Mouse (Mus musculus) intestine, postnatal 0 days (tissue): ENCODE measurements around the gene Zfp688. TPM values are rescaled to one million over a fixed set of nuclear protein-coding genes. Genes with fewer than 3 reads are reported as not detected.
"Not testable (repeated sequence)": the region's sequence is repeated elsewhere in the genome, so short reads cannot be mapped to it uniquely, and the experiment has no call there.

Experiments
- ATAC-seq: fragments of 200-750 bp; cut with Nextera tagmentation; 2 replicates; pipeline ENCODE4 v1.8.0; 2017; ENCODE audit warnings: mild to moderate bottlenecking, moderate TSS enrichment, moderate library complexity
- H3K27ac ChIP-seq: fragments of 300-500 bp; sonication (generic); 2 replicates; pipeline ENCODE4 v1.5.1; 2014; ENCODE audit warnings: mild to moderate bottlenecking, low read depth, low read length, moderate library complexity
- H3K27me3 ChIP-seq: fragments of 300-500 bp; sonication (generic); replicated peaks from 2 replicates; pipeline ENCODE4 v1.6.1; 2014; ENCODE audit warnings: low read length, mixed read lengths; ENCODE audit not compliant: control insufficient read depth, insufficient read depth
- H3K36me3 ChIP-seq: fragments of 300-500 bp; sonication (generic); 2 replicates; pipeline ENCODE4 v1.6.1; 2014; ENCODE audit warnings: mild to moderate bottlenecking, moderate library complexity; ENCODE audit not compliant: control insufficient read depth, insufficient read depth
- H3K4me1 ChIP-seq: fragments of 300-500 bp; sonication (generic); replicated peaks from 2 replicates; pipeline ENCODE4 v1.6.1; 2014; ENCODE audit warnings: antibody characterized with exemption, low read length, mixed read lengths; ENCODE audit not compliant: control insufficient read depth, insufficient read depth
- H3K4me2 ChIP-seq: fragments of 300-500 bp; sonication (generic); replicated peaks from 2 replicates; pipeline ENCODE4 v1.6.1; 2014; ENCODE audit warnings: low read depth, mild to moderate bottlenecking, moderate library complexity
- H3K4me3 ChIP-seq: fragments of 300-500 bp; sonication (generic); 2 replicates; pipeline ENCODE4 v1.5.1; 2014; ENCODE audit warnings: low read depth, low read length
- H3K9ac ChIP-seq: fragments of 300-500 bp; sonication (generic); 2 replicates; pipeline ENCODE4 v1.6.1; 2014; ENCODE audit warnings: mild to moderate bottlenecking, low read depth, low read length
- H3K9me3 ChIP-seq: fragments of 300-500 bp; sonication (generic); 2 replicates; pipeline ENCODE4 v1.6.1; 2016; ENCODE audit warnings: mixed run types; ENCODE audit not compliant: control insufficient read depth
- CTCF ChIP-seq: sonication (generic); IDR thresholded peaks from 2 replicates; pipeline ENCODE4 v1.5.1; 2016; ENCODE audit warnings: low read depth, mild to moderate bottlenecking, control low read depth, antibody characterized with exemption, moderate library complexity
- WGBS: fragments of 180-500 bp; shearing (Covaris S2); extraction: QIAGEN DNeasy Blood & Tissue Kit; methylation state at CpG from one replicate; pipeline ENCODE4 v1.1.7; 2014; 5-methylcytosine and 5-hydroxymethylcytosine counted together
- polyA plus RNA-seq: library from polyadenylated mRNA; unstranded; fragments of >200 nt; fragmentation: Nextera tagmentation; extraction: Ambion mirVana; gene quantifications from 2 replicates; pipeline ENCODE4 v1.2.1, GENCODE M21; 2015

The Zfp688 gene
- polyA plus RNA-seq, 1 experiment from 2014 or later: 18.6 TPM

DNA sequence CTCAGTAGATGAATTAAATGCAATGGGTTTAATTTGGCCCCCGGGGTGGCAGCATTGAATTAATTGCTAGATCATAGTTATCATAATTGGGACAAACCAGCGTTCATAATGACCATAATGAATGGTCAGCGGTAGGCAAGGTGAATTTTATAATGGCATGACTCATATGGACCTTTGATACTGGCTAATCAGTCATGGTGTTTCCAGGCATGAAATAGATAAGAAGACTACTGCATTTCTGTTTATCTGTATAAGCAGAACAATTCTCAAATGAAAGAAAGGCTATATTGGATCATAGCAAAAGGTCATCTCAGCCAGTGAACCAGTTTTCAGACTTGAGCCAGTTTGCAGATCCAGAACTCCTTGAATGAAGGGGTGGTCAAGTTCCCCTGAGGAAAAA, 21.5 kb downstream of the Zfp688 start:
- Histone ChIP-seq H3K9ac (no peak overlapping the region), H3K4me3 (no peak overlapping the region), H3K27me3 (no peaks in the 10 kb centered on the region), H3K4me2 (no peak overlapping the region), H3K27ac (no peak overlapping the region), H3K9me3 (no peaks in the 10 kb centered on the region), H3K36me3 (no peaks in the 10 kb centered on the region; the same call in 1 of the 2 replicates), H3K4me1 (no peaks in the 10 kb centered on the region)
- TF ChIP-seq CTCF: no peak
- WGBS: 37% methylated on average over 3 of the region's 3 CpGs
- peak; percentile 52; the same call in 1 of the 2 replicates for ATAC-seq

DNA sequence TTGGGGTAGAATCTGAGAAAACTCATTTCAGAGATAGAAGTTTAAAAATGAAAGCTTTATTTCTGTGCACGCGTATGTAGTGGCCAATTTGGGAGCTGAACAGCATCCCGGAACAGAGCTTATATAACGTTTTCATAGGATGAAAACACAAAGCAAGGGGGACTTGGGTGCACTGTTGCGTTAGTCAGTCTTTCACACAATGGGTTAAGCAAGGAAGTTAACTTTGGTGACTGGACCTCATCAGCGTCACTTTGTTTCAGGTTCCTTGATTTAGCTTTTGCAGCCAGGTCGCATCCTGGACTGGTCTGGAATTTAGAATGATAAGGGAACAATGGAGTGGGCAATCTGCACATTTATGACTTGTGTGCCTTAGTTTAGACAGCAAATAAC, 27.9 kb downstream of the Zfp688 start:
- 0 out of 2 replicates have a peak, but pooled peaks have one; percentile 23 for ATAC-seq
- Histone ChIP-seq H3K9me3 (no peaks in the 10 kb centered on the region), H3K9ac (peak overlapping the region; percentile 40; the same call in 1 of the 2 replicates), H3K36me3 (peaks cover 14% of the 10 kb centered on the region; the same call in 1 of the 2 replicates), H3K4me1 (0 out of 2 replicates have a peak, but pooled peaks cover 5% of the 10 kb centered on the region), H3K27ac (peak overlapping the region; percentile 30; the same call in 1 of the 2 replicates), H3K4me3 (peak overlapping the region; percentile 57), H3K4me2 (peak overlapping the region; percentile 75), H3K27me3 (no peaks in the 10 kb centered on the region)
- no peak for TF ChIP-seq CTCF
- 5% methylated on average over 7 of the region's 7 CpGs for WGBS

DNA sequence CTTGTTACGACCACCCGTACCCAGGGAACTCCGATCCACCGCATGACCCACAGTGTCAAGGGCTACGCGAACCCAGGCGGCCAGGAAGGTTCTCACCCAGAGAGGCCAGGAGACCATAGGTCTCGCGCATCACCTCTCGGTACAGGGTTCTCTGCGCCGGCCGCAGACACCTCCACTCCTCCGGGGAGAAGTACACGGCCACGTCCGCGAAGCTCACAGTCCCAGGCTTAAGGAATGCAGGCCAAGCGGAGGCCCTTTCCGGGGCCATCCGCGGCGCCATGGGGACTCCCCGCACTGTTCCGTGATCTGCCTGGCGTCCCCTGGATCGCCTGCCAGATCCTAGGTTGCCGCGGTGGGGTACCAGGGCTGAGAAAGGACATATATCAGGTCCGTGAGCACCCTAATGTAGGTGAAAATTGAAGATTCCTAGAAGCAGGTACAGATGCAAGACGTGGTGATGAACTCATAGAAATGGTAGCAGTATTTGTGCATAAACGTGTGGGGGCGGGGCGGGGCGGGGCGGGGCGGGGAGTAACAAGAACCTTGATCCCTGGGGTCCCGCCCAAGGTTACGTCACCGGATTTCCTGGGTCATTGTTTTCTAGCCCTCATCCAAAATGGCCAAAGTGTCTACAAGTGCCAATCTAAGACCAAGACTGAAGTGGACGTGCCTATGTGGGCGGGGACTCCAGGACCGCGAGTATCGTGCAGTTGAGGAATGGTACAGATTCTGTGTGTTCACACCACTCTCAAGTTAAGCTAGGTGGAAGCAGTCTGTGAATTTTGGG, 28.5 kb downstream of the Zfp688 start, which contains the start of gene E430018J23Rik:
Gene E430018J23Rik, minus strand, starts transcription at position 473 of the 787 bp plus-strand sequence.
- Histone ChIP-seq H3K4me2 (peak within 1 kb of the TSS; percentile 75), H3K27me3 (no peaks in the 10 kb centered on the region), H3K27ac (peak within 1 kb of the TSS; percentile 87), H3K36me3 (peaks cover 14% of the 10 kb centered on the region; the same call in 1 of the 2 replicates), H3K4me3 (peak within 1 kb of the TSS; percentile 57), H3K4me1 (0 out of 2 replicates have a peak, but pooled peaks cover 5% of the 10 kb centered on the region), H3K9me3 (no peaks in the 10 kb centered on the region), H3K9ac (peak within 1 kb of the TSS; percentile 82)
- no peak for TF ChIP-seq CTCF
- WGBS: 2% methylated on average over 45 of the region's 45 CpGs
- ATAC-seq: peak; percentile 91

DNA sequence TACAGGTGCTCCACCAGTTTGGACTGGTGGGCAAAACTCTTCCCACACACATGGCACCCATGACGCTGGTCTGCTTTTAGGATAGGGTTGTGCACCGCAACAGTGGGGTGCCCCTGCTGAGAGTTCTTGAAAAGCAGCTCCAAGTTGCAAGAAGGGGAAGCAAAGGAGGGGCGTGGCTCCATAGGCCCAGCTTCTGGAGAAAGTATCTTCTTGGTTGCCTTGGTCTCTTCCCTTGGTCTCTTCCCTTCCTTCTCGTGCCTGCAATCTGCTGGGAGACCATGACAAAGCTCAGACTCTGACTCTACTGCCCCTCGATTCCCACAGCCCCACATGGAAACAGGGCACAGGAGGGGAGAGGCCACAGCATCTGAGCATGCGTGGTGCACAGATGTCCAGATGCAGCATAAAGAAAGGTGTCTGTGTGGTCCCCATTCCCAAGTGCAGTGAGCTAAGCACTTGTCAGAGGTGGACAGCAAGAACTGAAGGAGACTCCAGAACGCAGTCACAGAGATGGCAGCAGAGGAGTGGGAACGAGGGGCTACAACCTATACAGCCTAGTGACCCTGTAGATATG, 29.5 kb downstream of the Zfp688 start:
- peaks cover 14% of the 10 kb centered on the region; the same call in 1 of the 2 replicates for H3K36me3 ChIP-seq
- ATAC-seq: no peak
- 0 out of 2 replicates have a peak overlapping the region, but pooled peaks have one; percentile 87 for H3K27ac ChIP-seq
- peak overlapping the region; percentile 75 for H3K4me2 ChIP-seq
- WGBS: 75% methylated on average over 8 of the region's 8 CpGs
- H3K9me3 ChIP-seq: no peaks in the 10 kb centered on the region
- peak overlapping the region; percentile 57 for H3K4me3 ChIP-seq
- no peak for TF ChIP-seq CTCF
- 0 out of 2 replicates have a peak, but pooled peaks cover 5% of the 10 kb centered on the region for H3K4me1 ChIP-seq
- no peak overlapping the region; the same call in 1 of the 2 replicates for H3K9ac ChIP-seq
- no peaks in the 10 kb centered on the region for H3K27me3 ChIP-seq

DNA sequence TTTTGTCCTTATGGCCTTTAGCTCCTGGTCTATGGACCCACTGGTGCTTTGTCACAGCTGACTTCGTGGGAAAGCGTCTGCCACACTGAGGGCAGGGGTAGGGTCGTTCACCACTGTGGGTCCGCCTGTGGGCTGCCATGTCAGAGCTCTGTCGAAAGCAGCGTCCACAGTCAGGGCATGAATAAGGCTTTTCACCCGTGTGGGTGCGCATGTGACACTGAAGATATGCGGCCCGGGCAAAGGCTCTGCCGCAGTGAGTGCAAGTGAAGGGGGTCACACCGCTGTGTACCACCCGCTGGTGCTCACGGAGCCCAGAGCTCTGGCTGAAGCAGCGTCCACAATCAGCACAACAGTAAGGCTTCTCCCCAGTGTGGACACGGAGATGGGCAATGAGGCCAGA, 30.3 kb downstream of the Zfp688 start:
- no peak overlapping the region for H3K4me3 ChIP-seq
- H3K36me3 ChIP-seq: peaks cover 14% of the 10 kb centered on the region; the same call in 1 of the 2 replicates
- no peak for ATAC-seq
- 0 out of 2 replicates have a peak, but pooled peaks cover 5% of the 10 kb centered on the region for H3K4me1 ChIP-seq
- no peak for TF ChIP-seq CTCF
- H3K9me3 ChIP-seq: no peaks in the 10 kb centered on the region
- no peak overlapping the region for H3K9ac ChIP-seq
- H3K27me3 ChIP-seq: no peaks in the 10 kb centered on the region
- H3K27ac ChIP-seq: no peak overlapping the region
- WGBS: 95% methylated on average over 16 of the region's 16 CpGs
- H3K4me2 ChIP-seq: no peak overlapping the region

- no peak for ATAC-seq
These were observed 31.6 kb downstream of the Zfp688 start for GRCm38 (mm10) chr7:127390306-127390705.

GRCm38 (mm10) chr7:127388201-127388600, 33.7 kb downstream of the Zfp688 start:
- not testable (repeated sequence) for H3K9me3 ChIP-seq, H3K4me1 ChIP-seq, H3K27me3 ChIP-seq, H3K27ac ChIP-seq, ATAC-seq, H3K4me2 ChIP-seq, H3K4me3 ChIP-seq, H3K9ac ChIP-seq
- peaks cover 24% of the 10 kb centered on the region; the same call in 1 of the 2 replicates for H3K36me3 ChIP-seq

More at GRCm38 (mm10) chr7:127390306-127390705, 31.6 kb downstream of the Zfp688 start:
- no peaks in the 10 kb centered on the region for H3K9me3 ChIP-seq
- H3K27ac ChIP-seq: no peak overlapping the region
- H3K4me3 ChIP-seq: no peak overlapping the region
- no peak overlapping the region for H3K9ac ChIP-seq
- no peaks in the 10 kb centered on the region for H3K27me3 ChIP-seq
- peaks cover 17% of the 10 kb centered on the region; the same call in 1 of the 2 replicates for H3K36me3 ChIP-seq
- no peak overlapping the region for H3K4me2 ChIP-seq
- WGBS: 67% methylated on average over 7 of the region's 7 CpGs
- H3K4me1 ChIP-seq: 0 out of 2 replicates have a peak, but pooled peaks cover 5% of the 10 kb centered on the region
- TF ChIP-seq CTCF: no peak
